Mouse (Mus musculus) brown adipose tissue, adult 24 weeks (tissue): ENCODE measurements at regions not wholly inside any gene's neighbourhood (a gene's known extent, or its start where the extent isn't known, plus 50 kb on each side); places are given as distances from the start of the nearest gene placed in this dataset.

ENCODE experiments used
- H3K27ac ChIP-seq: fragments of 200-500 bp; replicated peaks from 2 replicates; pipeline ENCODE4 v1.5.1; 2012; ENCODE audit warnings: low read depth, mild to moderate bottlenecking, low read length
- H3K4me1 ChIP-seq: fragments of 200-500 bp; 2 replicates; pipeline ENCODE4 v1.6.1; 2012; ENCODE audit warnings: low read length, mixed read lengths; ENCODE audit not compliant: control insufficient read depth, insufficient read depth, insufficient read length
- H3K4me3 ChIP-seq: fragments of 200-500 bp; 2 replicates; pipeline ENCODE4 v1.5.1; 2012; ENCODE audit warnings: low read depth, mild to moderate bottlenecking, low read length, moderate library complexity; ENCODE audit not compliant: insufficient read depth

DNA sequence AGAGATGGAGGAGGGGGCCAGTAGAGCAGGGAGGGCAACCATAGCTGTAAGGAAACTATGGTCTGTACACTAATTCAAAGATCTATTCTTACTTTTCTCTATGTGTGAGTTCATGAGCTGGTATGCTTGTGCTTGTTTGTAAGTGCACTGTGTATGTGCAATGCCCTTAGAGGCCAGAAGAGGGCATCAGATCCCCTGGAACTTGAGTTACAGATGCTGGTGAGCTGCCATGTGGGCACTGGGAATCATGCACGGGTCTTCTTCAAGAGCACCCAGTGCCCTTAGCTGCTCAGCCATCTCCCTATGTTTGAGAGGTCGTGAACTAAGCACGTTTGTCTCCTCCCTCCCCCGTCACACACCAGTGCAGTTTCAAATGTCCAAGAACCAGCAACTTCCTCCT lies 68.9 kb downstream of the Tbx3 start:
- Histone ChIP-seq H3K27ac (no peak overlapping the region), H3K4me3 (no peak overlapping the region), H3K4me1 (no peaks in the 10 kb centered on the region)

DNA sequence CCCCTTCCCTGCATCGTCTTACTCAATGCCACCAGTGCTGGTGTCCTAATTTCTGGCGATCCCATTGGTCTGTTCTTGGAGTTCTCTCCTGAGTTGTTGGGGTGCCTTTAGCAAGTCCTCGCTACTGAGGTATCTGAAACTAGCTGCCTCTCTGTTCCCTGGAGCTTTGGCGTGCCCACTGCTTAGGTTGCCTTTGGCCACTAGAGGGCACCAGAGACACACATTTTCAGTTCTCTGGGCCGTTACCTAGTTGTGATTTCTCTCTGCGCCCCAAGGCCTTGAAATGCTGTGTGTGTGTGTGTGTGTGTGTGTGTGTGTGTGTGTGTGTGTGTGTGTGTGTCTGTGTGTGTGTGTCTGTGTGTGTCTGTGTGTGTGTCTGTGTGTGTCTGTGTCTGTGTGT lies 70.6 kb downstream of the Tbx3 start:
- Histone ChIP-seq H3K27ac (0 out of 2 replicates have a peak overlapping the region, but pooled peaks have one; percentile 31), H3K4me1 (no peaks in the 10 kb centered on the region), H3K4me3 (no peak overlapping the region)

DNA sequence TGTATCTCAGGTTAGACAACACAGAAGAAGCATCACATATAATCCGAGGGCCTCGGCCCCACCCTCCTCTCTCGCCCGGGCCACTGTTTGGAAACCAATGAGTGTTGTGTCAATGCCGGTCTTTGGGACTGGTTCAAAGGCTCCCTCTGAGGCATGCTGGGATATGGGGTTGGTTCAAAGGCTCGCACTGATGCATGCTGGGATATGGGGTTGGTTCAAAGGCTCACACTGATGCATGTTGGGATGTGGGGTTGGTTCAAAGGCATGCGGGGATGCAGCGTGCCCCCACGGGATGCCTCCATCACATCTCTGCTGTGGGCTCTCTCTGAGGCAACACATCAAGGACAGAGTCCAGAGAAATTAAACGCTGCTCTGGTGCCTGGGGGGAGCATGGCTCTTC lies 73.3 kb downstream of the Tbx3 start:
- Histone ChIP-seq H3K27ac (no peak overlapping the region), H3K4me1 (no peaks in the 10 kb centered on the region)

DNA sequence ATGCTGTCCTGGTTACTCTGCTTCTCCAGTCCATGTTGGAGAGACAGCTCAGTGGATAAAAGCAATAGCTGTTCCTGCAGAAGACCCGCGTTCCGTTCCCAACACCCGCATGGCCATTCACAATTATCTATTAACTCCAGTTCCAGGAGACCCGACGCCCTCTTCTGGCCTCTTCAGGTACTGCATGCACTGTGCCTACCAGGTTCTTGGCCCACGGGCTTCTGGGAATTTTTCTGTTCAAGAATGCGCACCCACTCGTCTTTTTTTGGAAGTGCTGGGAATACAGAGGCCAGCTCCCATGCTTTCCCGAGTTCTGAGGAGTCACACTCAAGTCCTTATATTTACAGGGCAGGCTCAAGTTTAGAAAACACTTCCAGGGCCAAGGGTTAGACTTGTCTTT lies 76.6 kb downstream of the Tbx3 start:
- no peaks in the 10 kb centered on the region for H3K4me1 ChIP-seq
- no peak overlapping the region for H3K27ac ChIP-seq
- no peak overlapping the region for H3K4me3 ChIP-seq

More for the DNA sequence above, 73.3 kb downstream of the Tbx3 start:
- no peak overlapping the region for H3K4me3 ChIP-seq

DNA sequence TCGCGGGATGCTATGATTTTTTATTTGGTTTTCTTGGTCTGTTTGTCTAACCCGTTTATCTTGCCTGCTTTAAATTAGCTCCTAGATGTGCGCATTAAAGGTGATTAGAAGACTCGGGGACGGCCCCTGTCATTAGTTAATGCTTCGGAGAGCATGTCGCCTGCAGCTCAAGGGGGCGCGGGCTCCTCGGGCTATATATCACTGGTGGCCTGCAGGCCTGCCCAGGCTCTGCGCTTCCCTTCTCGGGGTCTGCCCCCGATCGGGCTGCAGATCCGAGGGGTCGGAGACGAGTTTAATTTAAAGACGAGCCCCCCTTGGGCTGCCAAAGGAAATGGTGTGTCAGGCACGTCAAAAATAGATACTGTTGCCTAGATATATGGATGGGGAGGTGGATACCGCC lies 78.2 kb downstream of the Tbx3 start:
- H3K4me1 ChIP-seq: no peaks in the 10 kb centered on the region
- H3K27ac ChIP-seq: no peak overlapping the region
- no peak overlapping the region for H3K4me3 ChIP-seq

DNA sequence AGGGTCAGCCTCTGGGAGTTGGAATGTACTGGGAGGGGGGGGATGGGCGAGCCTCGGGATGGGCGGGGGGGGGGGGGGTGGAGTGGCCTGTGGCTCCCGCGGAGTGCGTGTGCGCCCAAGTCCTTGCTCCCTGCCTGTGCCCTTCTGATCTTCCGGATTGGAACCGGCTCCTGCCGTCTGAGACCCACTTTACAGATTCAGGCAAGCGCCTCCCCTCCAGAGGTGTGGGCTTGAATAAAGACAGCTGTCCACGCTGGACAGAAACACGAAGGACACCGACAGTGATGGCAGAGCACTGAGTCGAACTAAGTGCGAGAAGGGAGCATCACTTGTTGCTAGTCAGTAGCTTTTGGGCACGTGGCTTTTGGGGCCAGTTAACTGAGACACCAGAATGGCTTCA lies 78.7 kb downstream of the Tbx3 start:
- Histone ChIP-seq H3K4me3 (no peak overlapping the region), H3K4me1 (no peaks in the 10 kb centered on the region)

DNA sequence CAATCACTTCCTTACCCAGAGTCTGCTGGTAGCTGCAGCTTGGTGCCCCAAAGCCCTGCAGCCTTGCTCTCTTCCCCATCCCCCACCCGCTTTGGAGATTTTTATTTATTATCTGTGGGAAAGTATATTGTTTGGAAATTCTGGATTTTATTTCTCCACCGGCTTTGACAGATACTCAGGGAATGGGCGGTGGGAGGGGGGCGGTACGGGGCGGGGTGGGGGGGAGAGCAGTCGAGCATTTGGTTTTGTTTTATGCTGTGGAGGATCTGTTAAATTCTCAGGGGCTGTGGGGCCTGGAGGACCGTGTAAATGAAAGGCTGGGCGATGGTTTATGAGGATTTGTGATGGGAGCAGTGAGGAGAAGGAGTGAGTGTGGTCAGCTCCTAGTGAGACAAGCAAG lies 76.7 kb upstream of the Tbx5 start:
- Histone ChIP-seq H3K27ac (no peak overlapping the region), H3K4me3 (no peak overlapping the region), H3K4me1 (no peaks in the 10 kb centered on the region)

More for the DNA sequence above, 78.7 kb downstream of the Tbx3 start:
- no peak overlapping the region for H3K27ac ChIP-seq

DNA sequence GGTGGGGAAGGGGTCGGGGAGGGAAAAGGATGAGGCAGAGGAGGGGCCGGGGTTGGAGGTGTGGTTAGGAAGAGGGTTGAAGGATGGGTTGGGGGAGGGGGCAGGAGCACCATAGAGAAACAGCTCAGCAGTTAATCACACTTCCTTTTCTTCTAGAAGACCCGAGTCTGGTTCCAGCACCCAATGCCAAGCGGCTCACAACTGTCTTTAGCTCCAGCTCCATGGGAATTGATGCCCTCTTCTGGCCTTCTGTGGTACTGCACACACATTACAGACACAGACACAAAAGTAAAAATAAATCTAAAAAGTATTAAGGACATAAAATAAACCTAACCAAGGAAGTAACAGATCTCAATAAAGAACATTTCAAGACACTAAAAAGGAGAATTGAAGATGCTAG lies 73.6 kb upstream of the Tbx5 start:
- H3K4me1 ChIP-seq: no peaks in the 10 kb centered on the region
- H3K27ac ChIP-seq: no peak overlapping the region
- no peak overlapping the region for H3K4me3 ChIP-seq

DNA sequence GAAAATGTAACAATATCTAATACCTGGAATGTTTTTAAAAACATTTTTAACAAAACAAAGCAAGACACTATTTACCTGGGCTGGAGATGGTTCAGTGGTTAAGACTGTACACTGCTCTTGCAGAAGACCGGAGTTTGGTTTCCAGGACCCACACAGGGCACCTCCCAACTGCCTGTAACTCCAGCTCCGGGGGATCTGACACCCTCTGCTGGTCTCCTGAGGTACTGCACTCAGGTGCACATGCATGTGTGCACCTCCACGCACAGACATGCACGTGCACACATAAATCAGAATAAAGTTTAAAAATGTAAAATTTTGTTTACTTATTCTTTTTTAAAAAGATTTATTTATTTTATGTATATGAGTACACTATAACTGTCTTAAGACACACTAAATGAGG lies 70.4 kb upstream of the Tbx5 start:
- Histone ChIP-seq H3K4me3 (no peak overlapping the region), H3K27ac (no peak overlapping the region), H3K4me1 (no peaks in the 10 kb centered on the region)

DNA sequence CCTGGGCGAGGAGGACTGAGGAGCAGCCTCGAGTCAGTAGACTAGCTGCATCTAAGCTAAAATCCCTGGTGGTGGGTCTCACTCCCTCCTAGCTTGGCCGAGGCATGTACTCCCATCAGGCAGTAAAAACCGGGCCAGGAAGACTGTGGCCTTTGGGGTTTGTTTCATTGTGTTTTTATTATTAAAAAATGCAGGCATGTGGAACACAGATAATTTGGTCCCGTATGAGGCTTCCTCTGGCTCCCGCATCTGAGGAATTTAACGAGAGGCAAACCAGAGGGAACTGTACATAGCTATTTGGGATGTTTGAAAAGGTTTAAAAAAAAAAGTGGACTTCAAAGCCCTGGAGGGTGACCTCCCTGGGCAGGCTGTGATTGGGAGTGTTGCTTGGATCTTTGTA lies 69.1 kb upstream of the Tbx5 start:
- no peak overlapping the region for H3K27ac ChIP-seq
- no peak overlapping the region for H3K4me3 ChIP-seq
- H3K4me1 ChIP-seq: no peaks in the 10 kb centered on the region

DNA sequence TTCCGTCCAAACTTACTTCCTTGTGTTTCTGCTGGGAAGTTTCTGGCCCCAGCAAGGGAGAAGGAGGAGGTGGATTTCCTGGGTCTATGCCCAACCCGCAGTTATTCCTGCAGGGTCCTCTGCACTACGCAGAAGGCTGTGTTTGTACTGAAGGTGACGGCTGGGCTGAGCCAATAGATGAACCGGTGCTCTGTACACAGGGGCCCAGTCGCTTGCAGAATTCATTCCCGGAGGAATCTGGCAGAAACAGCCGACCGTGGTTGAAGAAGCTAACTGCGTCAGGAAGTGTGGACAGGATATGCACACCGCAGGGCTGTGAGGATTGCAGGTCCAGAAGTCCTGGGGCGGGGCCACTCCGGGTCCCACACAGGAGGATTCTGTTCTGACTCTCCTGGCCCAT lies 66.1 kb upstream of the Tbx5 start:
- no peaks in the 10 kb centered on the region for H3K4me1 ChIP-seq
- H3K27ac ChIP-seq: no peak overlapping the region
- H3K4me3 ChIP-seq: no peak overlapping the region

DNA sequence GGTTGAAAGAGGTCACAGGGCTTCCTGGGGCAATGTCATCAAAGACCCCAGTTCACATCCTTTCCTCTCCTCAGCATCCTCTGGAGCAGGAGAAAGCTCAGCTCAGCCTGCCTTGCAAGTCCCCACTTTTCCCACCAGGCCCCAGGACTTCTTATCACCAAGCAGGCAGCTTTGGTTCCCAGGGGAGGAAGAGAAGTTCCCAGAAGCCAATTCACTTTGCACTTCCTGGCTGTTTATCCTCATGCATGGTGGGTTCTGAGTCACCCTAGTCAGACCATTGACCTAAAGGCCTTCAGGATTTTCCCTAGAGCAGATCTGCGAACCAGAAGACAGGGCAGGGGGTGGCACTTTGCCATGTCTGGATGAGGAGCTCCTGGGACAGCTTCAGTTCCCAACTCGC lies 61.5 kb upstream of the Tbx5 start:
- H3K4me3 ChIP-seq: no peak overlapping the region
- H3K27ac ChIP-seq: no peak overlapping the region
- no peaks in the 10 kb centered on the region for H3K4me1 ChIP-seq

DNA sequence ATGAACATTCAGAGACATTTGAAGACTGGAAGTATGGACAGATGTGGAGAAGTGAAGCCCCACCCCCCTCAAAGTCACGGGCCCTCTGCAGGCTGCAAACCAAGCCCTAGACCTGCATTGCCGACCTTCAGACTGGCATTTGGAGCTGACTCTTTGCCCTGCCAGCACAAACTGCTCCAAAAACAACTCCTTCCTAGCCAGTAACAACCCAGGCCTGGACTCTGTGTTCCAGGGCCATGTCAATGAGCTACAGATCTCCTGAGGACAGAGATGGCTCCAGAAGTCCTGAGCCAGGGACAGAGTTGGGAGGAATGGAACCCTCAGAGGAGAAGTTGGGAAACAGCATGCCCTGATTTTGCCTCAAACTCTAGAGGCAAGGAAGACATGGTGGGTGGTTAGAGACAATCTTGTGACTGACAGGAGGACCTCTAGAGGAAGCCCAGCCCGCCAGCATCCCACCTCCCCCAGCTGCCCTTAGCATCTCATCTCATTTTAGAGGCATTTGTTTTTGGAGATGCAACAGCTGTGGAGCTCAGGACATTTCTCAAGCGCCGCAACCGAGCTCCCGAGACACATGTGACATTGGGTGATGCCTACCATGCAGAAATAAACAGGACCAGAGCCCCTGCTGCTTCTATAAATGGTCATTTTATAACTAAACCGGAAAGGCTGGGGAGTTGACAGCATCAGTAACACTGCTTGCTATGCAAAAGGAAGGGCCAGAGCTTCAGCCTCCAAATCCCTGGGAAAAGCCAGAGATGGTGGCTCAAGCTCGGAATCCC lies 56.2 kb upstream of the Tbx5 start:
- H3K27ac ChIP-seq: no peak overlapping the region
- no peaks in the 10 kb centered on the region for H3K4me1 ChIP-seq
- H3K4me3 ChIP-seq: no peak overlapping the region

DNA sequence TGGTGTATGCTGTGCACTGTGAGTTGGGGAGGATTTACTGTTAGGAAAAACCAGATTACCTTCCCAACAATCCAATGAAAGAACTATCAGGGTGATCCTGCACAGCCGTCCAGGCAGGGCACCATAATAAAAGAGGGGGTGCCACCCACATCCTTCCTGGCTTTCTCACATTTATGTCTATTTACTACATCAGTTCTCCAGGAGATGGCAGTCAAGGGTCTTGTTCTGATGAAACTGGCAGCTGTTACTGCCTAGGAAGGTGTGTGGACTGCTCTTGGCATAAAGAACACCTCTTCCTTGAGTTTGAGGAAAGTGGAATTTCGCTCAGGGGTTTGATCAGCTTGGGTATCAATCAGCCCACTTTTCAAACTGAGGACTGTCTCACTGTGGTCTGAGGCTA lies 54.6 kb upstream of the Tbx5 start:
- H3K27ac ChIP-seq: no peak overlapping the region
- H3K4me1 ChIP-seq: no peaks in the 10 kb centered on the region
- H3K4me3 ChIP-seq: no peak overlapping the region

DNA sequence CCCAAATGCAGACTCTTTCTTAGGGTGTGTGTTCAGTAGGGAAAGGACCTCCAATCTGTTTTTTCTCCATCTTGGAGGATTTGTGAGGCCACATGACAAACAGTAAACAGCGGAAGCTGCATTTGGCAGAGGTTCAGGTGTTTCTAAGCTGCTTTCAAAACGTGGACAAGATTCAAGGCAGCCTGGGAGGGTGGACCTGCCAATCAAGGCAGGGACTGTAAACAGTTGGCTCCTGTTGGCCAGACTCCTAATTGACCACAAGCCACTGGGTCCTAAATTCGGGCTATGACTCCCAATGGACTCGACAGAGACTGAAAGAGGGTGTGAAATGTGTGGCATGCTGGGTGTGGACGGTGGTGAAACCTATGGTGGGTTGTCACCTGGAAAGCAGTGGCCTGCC lies 51.1 kb upstream of the Tbx5 start:
- no peak overlapping the region for H3K27ac ChIP-seq
- no peaks in the 10 kb centered on the region for H3K4me1 ChIP-seq
- H3K4me3 ChIP-seq: no peak overlapping the region
